Mouse (Mus musculus) liver, embryonic 13.5 days (tissue): ENCODE measurements around the gene Tpcn1. TPM values are rescaled to one million over a fixed set of nuclear protein-coding genes. Genes with fewer than 3 reads are reported as not detected.

Source experiments
- ATAC-seq: fragments of 200-750 bp; cut with Nextera tagmentation; 2 replicates; pipeline ENCODE4 v1.8.0; 2017; ENCODE audit warnings: low read depth, mild to moderate bottlenecking, moderate number of reproducible peaks, moderate library complexity
- DNase-seq: peaks from one replicate; pipeline ENCODE4 v3.0.0; 2022
- H3K27ac ChIP-seq: fragments of 300-500 bp; sonication (generic); 2 replicates; pipeline ENCODE4 v1.5.1; 2015; ENCODE audit warnings: moderate library complexity, mild to moderate bottlenecking, inconsistent platforms
- H3K27me3 ChIP-seq: fragments of 300-500 bp; sonication (generic); 2 replicates; pipeline ENCODE4 v1.6.1; 2015; ENCODE audit warnings: mild to moderate bottlenecking, inconsistent platforms
- H3K36me3 ChIP-seq: fragments of 300-500 bp; sonication (generic); 2 replicates; pipeline ENCODE4 v1.6.1; 2015; ENCODE audit warnings: mild to moderate bottlenecking, inconsistent platforms
- H3K4me1 ChIP-seq: fragments of 300-500 bp; sonication (generic); replicated peaks from 2 replicates; pipeline ENCODE4 v1.6.1; 2015; ENCODE audit warnings: inconsistent platforms
- H3K4me2 ChIP-seq: fragments of 300-500 bp; sonication (generic); 2 replicates; pipeline ENCODE4 v1.6.1; 2015; ENCODE audit warnings: inconsistent platforms, mild to moderate bottlenecking, moderate library complexity
- H3K4me3 ChIP-seq: fragments of 300-500 bp; sonication (generic); replicated peaks from 2 replicates; pipeline ENCODE4 v1.5.1; 2015; ENCODE audit warnings: mild to moderate bottlenecking, inconsistent platforms
- H3K9ac ChIP-seq: fragments of 300-500 bp; sonication (generic); 2 replicates; pipeline ENCODE4 v1.6.1; 2015; ENCODE audit warnings: mild to moderate bottlenecking, inconsistent platforms
- H3K9me3 ChIP-seq: fragments of 300-500 bp; sonication (generic); replicated peaks from 2 replicates; pipeline ENCODE4 v1.6.1; 2016; ENCODE audit warnings: inconsistent platforms
- WGBS: fragments of 180-500 bp; shearing (Covaris S2); methylation state at CpG from one replicate; pipeline ENCODE4 v1.1.7; 2015; ENCODE audit not compliant: insufficient replicate concordance; 5-methylcytosine and 5-hydroxymethylcytosine counted together
- polyA plus RNA-seq: library from polyadenylated mRNA; unstranded; fragments of >200 nt; fragmentation: Nextera tagmentation; extraction: Ambion mirVana; gene quantifications from 2 replicates; pipeline ENCODE4 v1.2.1, GENCODE M21; 2015

The Tpcn1 gene
- polyA plus RNA-seq, result 21.4 and 22.7 TPM in 2 replicates

- peaks cover 71% of the 10 kb centered on the region for H3K4me1 ChIP-seq
- peak; percentile 91 for ATAC-seq
- H3K4me3 ChIP-seq, result peak within 1 kb of the TSS; percentile 91
- H3K27ac ChIP-seq, result peak within 1 kb of the TSS; percentile 97
- peaks cover 3% of the 10 kb centered on the region for H3K9me3 ChIP-seq
- H3K4me2 ChIP-seq, result peak within 1 kb of the TSS; percentile 83
- peak within 1 kb of the TSS; percentile 98 for H3K9ac ChIP-seq
- peak; percentile 99 for DNase-seq
- WGBS, result under 1% methylated on average over 35 of the region's 35 CpGs
- no peaks in the 10 kb centered on the region for H3K27me3 ChIP-seq
- H3K36me3 ChIP-seq, result peaks cover 19% of the 10 kb centered on the region
These were observed at the start of gene Tpcn1, which contains the start of gene Iqcd for GRCm38 (mm10) chr5:120588569-120589094. Gene Tpcn1, minus strand, starts transcription at chr5:120588673. Gene Iqcd, plus strand, starts transcription at chr5:120589016.

DNA sequence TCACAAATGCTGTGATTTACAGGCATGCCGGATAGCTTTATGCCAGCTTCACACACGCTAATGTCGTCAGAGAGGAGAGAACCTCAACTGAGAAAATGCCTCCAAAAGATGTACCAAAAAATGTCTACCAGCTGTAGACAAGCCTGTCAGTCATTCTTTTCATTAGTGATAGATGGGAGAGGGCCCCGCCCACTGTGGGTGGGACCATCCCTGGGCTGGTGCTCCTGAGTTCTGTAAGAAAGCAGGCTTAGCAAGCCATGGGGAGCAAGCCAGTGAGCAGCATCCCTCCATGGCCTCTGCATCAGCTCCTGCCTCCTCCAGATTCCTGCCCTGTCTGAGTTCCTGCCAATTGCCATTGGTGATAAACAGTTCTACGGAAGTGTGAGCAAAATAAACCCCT, 47.2 kb upstream of the Tpcn1 start:
- 70% methylated on average over 5 of the region's 5 CpGs for WGBS

GRCm38 (mm10) chr5:120634860-120635259, 46.4 kb upstream of the Tpcn1 start:
- H3K36me3 ChIP-seq, result no peaks in the 10 kb centered on the region
- WGBS, result 41% methylated on average over 5 of the region's 5 CpGs

More for the DNA sequence above, 47.2 kb upstream of the Tpcn1 start:
- H3K9ac ChIP-seq, result no peak overlapping the region
- H3K27me3 ChIP-seq, result peaks cover 35% of the 10 kb centered on the region
- H3K4me2 ChIP-seq, result no peak overlapping the region
- no peaks in the 10 kb centered on the region for H3K36me3 ChIP-seq
- no peak overlapping the region for H3K4me3 ChIP-seq
- H3K4me1 ChIP-seq, result no peaks in the 10 kb centered on the region
- H3K27ac ChIP-seq, result no peak overlapping the region
- no peak for ATAC-seq
- H3K9me3 ChIP-seq, result peaks cover 5% of the 10 kb centered on the region; the same call in 1 of the 2 replicates
- DNase-seq, result no peak

GRCm38 (mm10) chr5:120634131-120634530, 45.7 kb upstream of the Tpcn1 start, which contains the start of gene Cfap73:
Gene Cfap73, minus strand, starts transcription at chr5:120634235.
- 41% methylated on average over 9 of the region's 9 CpGs for WGBS
- ATAC-seq (no peak), DNase-seq (no peak)
- Histone ChIP-seq H3K9ac (no peak within 1 kb of the TSS), H3K27me3 (peaks cover 49% of the 10 kb centered on the region), H3K4me1 (no peaks in the 10 kb centered on the region), H3K4me2 (no peak within 1 kb of the TSS), H3K36me3 (no peaks in the 10 kb centered on the region), H3K4me3 (no peak within 1 kb of the TSS), H3K27ac (no peak within 1 kb of the TSS), H3K9me3 (peaks cover 5% of the 10 kb centered on the region; the same call in 1 of the 2 replicates)

More at GRCm38 (mm10) chr5:120634860-120635259, 46.4 kb upstream of the Tpcn1 start:
- ATAC-seq (no peak), DNase-seq (no peak)
- Histone ChIP-seq H3K27me3 (peaks cover 42% of the 10 kb centered on the region), H3K4me2 (no peak overlapping the region), H3K9ac (no peak overlapping the region), H3K9me3 (peaks cover 5% of the 10 kb centered on the region; the same call in 1 of the 2 replicates), H3K4me3 (no peak overlapping the region), H3K4me1 (no peaks in the 10 kb centered on the region), H3K27ac (no peak overlapping the region)

GRCm38 (mm10) chr5:120631892-120632291, 43.4 kb upstream of the Tpcn1 start:
- Histone ChIP-seq H3K36me3 (peaks cover 13% of the 10 kb centered on the region), H3K27ac (no peak overlapping the region), H3K4me2 (no peak overlapping the region), H3K27me3 (peaks cover 49% of the 10 kb centered on the region), H3K9ac (no peak overlapping the region), H3K9me3 (peaks cover 5% of the 10 kb centered on the region; the same call in 1 of the 2 replicates), H3K4me1 (peaks cover 10% of the 10 kb centered on the region), H3K4me3 (no peak overlapping the region)
- ATAC-seq (no peak), DNase-seq (no peak)
- WGBS, result 70% methylated on average over 5 of the region's 5 CpGs

- H3K4me2 ChIP-seq, result peak overlapping the region; percentile 28; the same call in 1 of the 2 replicates
- peaks cover 49% of the 10 kb centered on the region for H3K27me3 ChIP-seq
- no peak for ATAC-seq
- WGBS, result 7% methylated on average over 29 of the region's 29 CpGs
- H3K36me3 ChIP-seq, result peaks cover 21% of the 10 kb centered on the region
- H3K9me3 ChIP-seq, result peaks cover 5% of the 10 kb centered on the region; the same call in 1 of the 2 replicates
- DNase-seq, result no peak
- no peak overlapping the region for H3K9ac ChIP-seq
- H3K4me3 ChIP-seq, result no peak overlapping the region
- no peak overlapping the region for H3K27ac ChIP-seq
- peaks cover 10% of the 10 kb centered on the region for H3K4me1 ChIP-seq
These were observed 42.7 kb upstream of the Tpcn1 start for GRCm38 (mm10) chr5:120631128-120631527.

GRCm38 (mm10) chr5:120628624-120629023, 40.2 kb upstream of the Tpcn1 start:
- Histone ChIP-seq H3K9ac (no peak overlapping the region), H3K27me3 (peaks cover 37% of the 10 kb centered on the region), H3K27ac (no peak overlapping the region), H3K36me3 (peaks cover 46% of the 10 kb centered on the region), H3K4me1 (peaks cover 10% of the 10 kb centered on the region), H3K4me2 (no peak overlapping the region), H3K4me3 (no peak overlapping the region), H3K9me3 (peaks cover 5% of the 10 kb centered on the region; the same call in 1 of the 2 replicates)
- WGBS, result 61% methylated on average over 7 of the region's 7 CpGs
- ATAC-seq, result no peak
- no peak for DNase-seq

DNA sequence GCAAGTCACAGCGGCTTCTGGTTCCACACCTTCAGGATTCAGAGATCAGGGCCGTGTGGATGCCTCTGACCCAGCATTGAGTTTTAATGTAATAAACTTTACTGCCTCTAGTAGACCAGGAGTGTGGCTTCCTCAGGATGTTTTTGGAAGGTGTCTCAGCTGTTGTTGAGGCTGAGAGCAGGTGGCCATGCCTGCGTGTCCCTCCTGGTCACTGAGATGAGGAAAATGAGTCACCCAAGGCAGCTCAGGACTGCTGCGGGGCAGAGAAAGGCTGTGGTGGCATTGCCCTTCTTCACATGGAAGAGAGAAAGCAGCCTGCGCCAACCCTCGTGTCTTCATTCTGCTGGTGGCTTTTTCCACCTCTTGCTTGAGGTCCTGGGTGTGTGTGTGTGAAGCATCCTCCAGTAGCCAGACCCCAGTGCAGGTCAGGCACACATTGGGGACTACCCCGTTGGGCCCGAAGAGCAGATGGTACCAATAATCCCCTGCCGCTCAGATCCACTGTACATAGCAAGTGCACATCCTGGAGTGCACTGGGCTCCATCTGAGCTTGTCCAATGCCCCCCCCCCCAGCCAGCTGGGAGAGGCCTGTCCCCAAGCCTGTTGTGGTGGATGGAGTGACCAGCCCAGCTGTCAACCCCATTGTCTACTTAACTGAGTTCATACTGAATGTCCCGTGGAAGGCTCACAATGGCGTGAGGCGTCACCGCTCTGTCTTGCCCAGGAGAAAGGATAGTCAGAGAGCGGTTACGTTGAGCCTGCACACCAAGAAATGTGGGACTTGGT, 39.2 kb upstream of the Tpcn1 start:
- Histone ChIP-seq H3K27ac (no peak overlapping the region), H3K36me3 (peaks cover 55% of the 10 kb centered on the region), H3K4me1 (peaks cover 10% of the 10 kb centered on the region), H3K9me3 (peaks cover 5% of the 10 kb centered on the region; the same call in 1 of the 2 replicates), H3K9ac (no peak overlapping the region), H3K4me3 (no peak overlapping the region), H3K4me2 (no peak overlapping the region), H3K27me3 (peaks cover 35% of the 10 kb centered on the region)
- WGBS, result 86% methylated on average over 15 of the region's 15 CpGs
- DNase-seq (no peak), ATAC-seq (no peak)

- no peaks in the 10 kb centered on the region for H3K9me3 ChIP-seq
- 59% methylated on average over 19 of the region's 19 CpGs for WGBS
- peak; percentile 70 for ATAC-seq
These were observed 37.9 kb upstream of the Tpcn1 start for GRCm38 (mm10) chr5:120626399-120626798.

GRCm38 (mm10) chr5:120624427-120624826, 36.0 kb upstream of the Tpcn1 start:
- WGBS, result 81% methylated on average over 10 of the region's 10 CpGs
- peaks cover 88% of the 10 kb centered on the region for H3K36me3 ChIP-seq
- no peak for DNase-seq

More at GRCm38 (mm10) chr5:120626399-120626798, 37.9 kb upstream of the Tpcn1 start:
- Histone ChIP-seq H3K27ac (no peak overlapping the region), H3K4me2 (no peak overlapping the region), H3K27me3 (peaks cover 22% of the 10 kb centered on the region), H3K36me3 (peaks cover 68% of the 10 kb centered on the region), H3K9ac (no peak overlapping the region), H3K4me3 (no peak overlapping the region), H3K4me1 (peaks cover 10% of the 10 kb centered on the region)
- DNase-seq, result peak; percentile 33

DNA sequence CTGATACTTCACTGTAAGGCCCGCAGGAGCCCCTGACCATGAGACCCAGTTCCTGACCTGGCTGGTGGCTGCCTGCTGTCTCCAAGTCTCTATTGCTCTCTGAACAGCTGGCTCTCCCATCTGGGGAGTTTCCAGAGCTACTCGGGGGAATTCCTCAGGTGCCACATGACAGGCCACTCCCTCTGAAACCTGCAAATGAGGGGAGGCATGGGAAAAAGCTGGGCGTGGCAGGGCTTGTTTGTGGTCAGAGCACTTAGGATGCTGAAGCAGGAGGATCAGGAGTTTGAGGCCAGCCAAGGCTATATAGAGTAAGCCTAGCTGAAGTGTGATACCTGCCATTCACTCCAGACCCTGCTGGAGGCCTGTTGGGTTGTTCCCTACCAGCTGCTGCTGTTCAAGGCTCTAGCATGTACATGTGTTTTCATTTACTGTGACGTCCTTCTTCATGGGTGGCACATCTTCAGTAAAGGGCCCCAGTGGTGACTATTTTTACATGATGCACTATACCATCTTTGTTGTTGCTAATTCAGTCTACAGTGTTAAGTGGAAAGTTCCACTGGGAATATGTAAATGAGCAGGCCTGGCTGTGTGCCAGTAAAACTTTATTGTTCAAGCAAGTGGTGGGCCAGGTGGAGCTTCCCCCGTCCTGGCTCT, 33.9 kb upstream of the Tpcn1 start:
- no peak overlapping the region for H3K27ac ChIP-seq
- 80% methylated on average over 5 of the region's 5 CpGs for WGBS
- DNase-seq (no peak), ATAC-seq (no peak)
- no peaks in the 10 kb centered on the region for H3K9me3 ChIP-seq
- no peak overlapping the region for H3K9ac ChIP-seq
- H3K4me1 ChIP-seq, result no peaks in the 10 kb centered on the region; the same call in 1 of the 2 replicates
- no peak overlapping the region for H3K4me3 ChIP-seq
- no peaks in the 10 kb centered on the region for H3K27me3 ChIP-seq
- peaks cover 100% of the 10 kb centered on the region for H3K36me3 ChIP-seq
- no peak overlapping the region for H3K4me2 ChIP-seq

More at GRCm38 (mm10) chr5:120624427-120624826, 36.0 kb upstream of the Tpcn1 start:
- no peak for ATAC-seq
- Histone ChIP-seq H3K4me2 (no peak overlapping the region), H3K9me3 (no peaks in the 10 kb centered on the region), H3K4me1 (peaks cover 10% of the 10 kb centered on the region), H3K9ac (no peak overlapping the region), H3K27me3 (0 out of 2 replicates have a peak, but pooled peaks cover 2% of the 10 kb centered on the region), H3K4me3 (no peak overlapping the region), H3K27ac (no peak overlapping the region)
